Mouse (Mus musculus) kidney, embryonic 16.5 days (tissue): Measurements from ENCODE around the gene Gm9918. TPM values are rescaled to one million over a fixed set of nuclear protein-coding genes. Genes with fewer than 3 reads are reported as not detected.

Experiments
- ATAC-seq: fragments of 200-750 bp; cut with Nextera tagmentation; 2 replicates; pipeline ENCODE4 v1.8.0; 2017; ENCODE audit warnings: moderate TSS enrichment; ENCODE audit not compliant: low FRiP score, low TSS enrichment
- H3K27ac ChIP-seq: fragments of 300-500 bp; sonication (generic); 2 replicates; pipeline ENCODE4 v1.5.1; 2014; ENCODE audit warnings: low read length
- H3K27me3 ChIP-seq: fragments of 300-500 bp; sonication (generic); 2 replicates; pipeline ENCODE4 v1.6.1; 2014; ENCODE audit warnings: low read length, control low read depth, mixed read lengths; ENCODE audit not compliant: insufficient read depth
- H3K36me3 ChIP-seq: fragments of 300-500 bp; sonication (generic); 2 replicates; pipeline ENCODE4 v1.6.1; 2014; ENCODE audit warnings: low read length, control low read depth, mixed read lengths; ENCODE audit not compliant: insufficient read depth
- H3K4me1 ChIP-seq: fragments of 300-500 bp; sonication (generic); 2 replicates; pipeline ENCODE4 v1.6.1; 2014; ENCODE audit warnings: low read length, control low read depth, mixed read lengths; ENCODE audit not compliant: insufficient read depth
- H3K4me2 ChIP-seq: fragments of 300-500 bp; sonication (generic); replicated peaks from 2 replicates; pipeline ENCODE4 v1.6.1; 2014; ENCODE audit warnings: low read depth, low read length
- H3K4me3 ChIP-seq: fragments of 300-500 bp; sonication (generic); 2 replicates; pipeline ENCODE4 v1.5.1; 2014; ENCODE audit warnings: mild to moderate bottlenecking, low read length
- H3K9ac ChIP-seq: fragments of 300-500 bp; sonication (generic); replicated peaks from 2 replicates; pipeline ENCODE4 v1.6.1; 2014; ENCODE audit warnings: low read length
- H3K9me3 ChIP-seq: fragments of 300-500 bp; sonication (generic); 2 replicates; pipeline ENCODE4 v1.6.1; 2016; ENCODE audit warnings: low read length, control low read depth
- WGBS: fragments of 180-500 bp; shearing (Covaris S2); extraction: QIAGEN DNeasy Blood & Tissue Kit; methylation state at CpG from one replicate; pipeline ENCODE4 v1.1.7; 2014; 5-methylcytosine and 5-hydroxymethylcytosine counted together
- polyA plus RNA-seq: library from polyadenylated mRNA; unstranded; fragments of >200 nt; fragmentation: Nextera tagmentation; extraction: Ambion mirVana; gene quantifications from 2 replicates; pipeline ENCODE4 v1.2.1, GENCODE M21; 2015

The Gm9918 gene
- polyA plus RNA-seq, 1 experiment from 2014 or later: 0.36 TPM

DNA sequence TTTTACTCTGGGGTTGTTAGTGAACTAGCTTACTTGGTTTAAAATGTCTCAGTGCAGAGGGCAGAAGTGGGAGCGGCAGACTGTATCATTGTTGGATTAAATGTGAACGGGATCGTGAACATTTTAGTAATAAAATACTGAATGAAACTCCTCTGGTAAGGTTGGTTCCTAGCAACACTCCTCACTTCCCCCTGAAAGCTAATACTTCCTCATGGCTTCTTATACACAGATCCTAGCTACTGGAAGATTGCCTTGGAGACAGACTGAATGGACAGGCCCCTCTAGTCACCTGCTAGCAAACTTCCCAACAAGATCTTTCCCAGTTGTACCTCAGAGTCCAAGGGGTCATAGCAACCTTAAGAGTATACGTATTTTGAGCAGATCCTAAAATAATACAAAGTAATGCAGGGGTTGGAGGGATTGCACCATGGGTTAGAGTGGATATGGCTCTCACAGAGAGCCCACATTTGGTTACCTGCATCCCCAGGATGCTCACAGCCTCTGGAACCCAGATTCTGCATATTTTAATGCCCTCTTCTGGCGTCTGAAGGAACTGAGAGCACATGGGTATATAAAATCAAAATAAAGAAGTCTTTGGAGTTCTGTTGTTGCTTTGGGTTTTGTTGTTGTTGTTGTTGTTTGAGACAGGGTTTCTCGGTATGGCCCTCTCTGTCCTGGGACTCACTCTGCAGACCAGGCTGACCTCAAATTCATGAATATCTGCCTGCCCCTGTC lies 3.8 kb downstream of the Gm9918 start:
- Histone ChIP-seq H3K4me1 (peaks cover 24% of the 10 kb centered on the region), H3K9ac (no peak overlapping the region), H3K4me3 (no peak overlapping the region), H3K9me3 (no peaks in the 10 kb centered on the region), H3K27ac (no peak overlapping the region), H3K36me3 (no peaks in the 10 kb centered on the region), H3K27me3 (0 out of 2 replicates have a peak, but pooled peaks cover 2% of the 10 kb centered on the region), H3K4me2 (no peak overlapping the region)
- 68% methylated on average over 6 of the region's 6 CpGs for WGBS
- ATAC-seq: no peak

DNA sequence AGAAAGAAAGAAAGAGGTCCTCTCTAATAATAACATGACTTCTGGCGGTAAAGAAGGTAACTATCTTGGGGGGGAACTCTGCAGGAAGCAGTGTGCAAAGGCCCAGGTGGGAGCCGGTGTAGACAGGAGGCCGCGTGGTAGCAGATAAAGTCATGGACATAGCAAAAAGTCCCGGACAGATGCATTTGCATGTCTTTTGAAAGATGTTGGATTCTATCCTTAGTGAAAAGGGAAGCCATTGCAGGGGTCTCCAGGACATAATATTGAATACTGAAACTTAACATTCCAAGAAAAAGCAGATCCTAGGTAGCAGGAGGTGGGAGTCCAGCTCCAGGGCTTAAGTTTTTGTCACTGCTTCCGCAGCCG lies 8.3 kb downstream of the Gm9918 start:
- H3K27me3 ChIP-seq: no peaks in the 10 kb centered on the region
- H3K27ac ChIP-seq: peak overlapping the region; percentile 91
- no peak for ATAC-seq
- peaks cover 14% of the 10 kb centered on the region; the same call in 1 of the 2 replicates for H3K36me3 ChIP-seq
- H3K9ac ChIP-seq: peak overlapping the region; percentile 88
- H3K4me1 ChIP-seq: peaks cover 13% of the 10 kb centered on the region
- peak overlapping the region; percentile 87 for H3K4me2 ChIP-seq
- peak overlapping the region; percentile 79 for H3K4me3 ChIP-seq
- H3K9me3 ChIP-seq: no peaks in the 10 kb centered on the region
- 34% methylated on average over 7 of the region's 7 CpGs for WGBS

DNA sequence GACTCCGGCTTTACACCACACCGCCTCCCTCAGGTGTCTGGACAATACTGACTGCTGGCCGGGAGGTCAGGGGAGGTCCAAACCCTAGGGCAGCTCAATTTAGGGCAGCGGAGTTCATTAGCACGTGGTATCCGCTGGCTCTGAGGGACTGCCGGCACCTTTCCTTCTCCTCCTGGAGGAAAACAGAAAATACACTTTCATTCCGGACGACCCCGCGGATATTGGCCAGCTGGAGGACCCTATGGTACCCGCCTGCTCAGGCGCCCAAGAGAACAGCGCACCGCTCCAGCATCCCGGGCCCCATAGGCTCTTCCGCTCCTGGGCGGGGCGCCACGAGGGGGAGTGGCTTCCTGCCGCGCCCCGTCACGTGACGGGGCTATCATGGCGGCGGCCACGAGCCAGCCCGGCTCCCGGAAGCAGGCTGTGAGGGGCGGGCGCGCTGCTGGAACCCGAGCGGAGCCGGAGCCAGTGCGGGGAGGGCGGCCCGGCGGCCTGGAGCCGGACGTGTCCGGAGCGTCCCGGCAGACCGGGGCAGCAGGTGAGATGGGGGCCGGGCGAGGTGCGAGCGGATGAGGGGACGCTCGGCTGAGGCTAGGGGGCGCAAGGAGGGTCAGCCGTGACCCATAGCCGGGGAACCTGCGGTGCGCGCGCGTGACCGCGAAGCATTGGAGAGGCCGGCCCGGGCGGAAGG lies 8.9 kb downstream of the Gm9918 start, which contains the start of gene Mfsd5:
TSS of gene Mfsd5 (plus strand) at position 363 of the 691 bp plus-strand sequence.
- H3K4me3 ChIP-seq: peak within 1 kb of the TSS; percentile 79
- peaks cover 14% of the 10 kb centered on the region; the same call in 1 of the 2 replicates for H3K36me3 ChIP-seq
- H3K4me2 ChIP-seq: peak within 1 kb of the TSS; percentile 87
- H3K4me1 ChIP-seq: peaks cover 13% of the 10 kb centered on the region
- H3K9me3 ChIP-seq: no peaks in the 10 kb centered on the region
- H3K27ac ChIP-seq: peak within 1 kb of the TSS; percentile 91
- peak; percentile 97 for ATAC-seq
- H3K9ac ChIP-seq: peak within 1 kb of the TSS; percentile 88
- H3K27me3 ChIP-seq: no peaks in the 10 kb centered on the region
- under 1% methylated on average over 62 of the region's 65 CpGs for WGBS

DNA sequence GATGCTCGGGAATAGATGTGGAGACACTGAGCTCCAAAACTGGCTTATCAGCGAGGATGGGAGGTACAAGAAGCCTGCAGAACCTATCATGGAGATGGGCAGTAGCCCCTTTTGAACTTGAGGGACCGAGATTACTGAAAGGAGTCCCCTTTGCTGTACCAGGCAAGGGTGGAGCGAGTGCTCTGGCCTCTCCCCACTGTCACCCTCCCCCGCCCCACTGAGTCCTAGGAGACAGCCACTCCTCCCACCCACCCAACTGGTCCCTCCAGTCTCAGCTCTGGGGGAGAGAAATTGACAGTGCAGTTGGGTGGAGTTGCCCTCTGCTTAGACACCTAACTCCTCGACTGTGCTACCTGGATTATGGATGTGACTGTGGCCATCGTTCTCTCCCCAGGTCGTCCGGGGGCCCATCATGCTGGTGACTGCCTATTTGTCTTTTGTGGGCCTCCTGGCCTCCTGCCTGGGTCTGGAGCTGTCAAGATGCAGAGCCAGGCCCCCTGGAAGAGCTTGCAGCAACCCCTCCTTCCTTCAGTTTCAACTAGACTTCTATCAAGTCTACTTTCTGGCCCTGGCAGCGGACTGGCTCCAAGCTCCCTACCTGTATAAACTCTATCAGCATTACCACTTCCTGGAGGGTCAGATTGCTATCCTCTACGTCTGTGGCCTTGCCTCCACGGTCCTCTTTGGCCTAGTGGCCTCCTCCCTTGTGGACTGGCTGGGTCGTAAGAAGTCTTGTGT lies 9.6 kb downstream of the Gm9918 start:
- H3K4me2 ChIP-seq: peak overlapping the region; percentile 87
- peak overlapping the region; percentile 88 for H3K9ac ChIP-seq
- 24% methylated on average over 13 of the region's 13 CpGs for WGBS
- peak overlapping the region; percentile 79 for H3K4me3 ChIP-seq
- peak overlapping the region; percentile 91 for H3K27ac ChIP-seq
- peaks cover 16% of the 10 kb centered on the region for H3K4me1 ChIP-seq
- peak; percentile 13; the same call in 1 of the 2 replicates for ATAC-seq
- no peaks in the 10 kb centered on the region for H3K27me3 ChIP-seq
- no peaks in the 10 kb centered on the region for H3K9me3 ChIP-seq
- peaks cover 14% of the 10 kb centered on the region; the same call in 1 of the 2 replicates for H3K36me3 ChIP-seq

DNA sequence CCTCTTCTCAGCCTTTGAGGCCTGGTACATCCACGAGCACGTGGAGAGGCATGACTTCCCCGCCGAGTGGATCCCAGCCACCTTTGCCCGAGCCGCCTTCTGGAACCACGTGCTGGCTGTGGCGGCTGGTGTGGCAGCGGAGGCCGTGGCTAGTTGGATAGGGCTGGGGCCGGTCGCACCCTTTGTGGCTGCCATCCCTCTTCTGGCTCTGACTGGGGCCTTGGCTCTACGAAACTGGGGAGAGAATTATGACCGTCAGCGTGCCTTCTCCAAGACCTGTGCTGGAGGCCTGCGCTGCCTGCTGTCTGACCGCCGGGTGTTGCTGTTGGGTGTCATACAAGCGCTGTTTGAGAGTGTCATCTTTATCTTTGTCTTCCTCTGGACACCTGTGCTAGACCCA lies 10.3 kb downstream of the Gm9918 start:
- peak overlapping the region; percentile 88; the same call in 1 of the 2 replicates for H3K9ac ChIP-seq
- no peaks in the 10 kb centered on the region for H3K9me3 ChIP-seq
- no peak overlapping the region for H3K4me2 ChIP-seq
- 0 out of 2 replicates have a peak overlapping the region, but pooled peaks have one; percentile 79 for H3K4me3 ChIP-seq
- H3K36me3 ChIP-seq: peaks cover 14% of the 10 kb centered on the region; the same call in 1 of the 2 replicates
- ATAC-seq: no peak
- H3K27me3 ChIP-seq: no peaks in the 10 kb centered on the region
- peaks cover 19% of the 10 kb centered on the region for H3K4me1 ChIP-seq
- WGBS: 93% methylated on average over 19 of the region's 19 CpGs
- H3K27ac ChIP-seq: no peak overlapping the region

DNA sequence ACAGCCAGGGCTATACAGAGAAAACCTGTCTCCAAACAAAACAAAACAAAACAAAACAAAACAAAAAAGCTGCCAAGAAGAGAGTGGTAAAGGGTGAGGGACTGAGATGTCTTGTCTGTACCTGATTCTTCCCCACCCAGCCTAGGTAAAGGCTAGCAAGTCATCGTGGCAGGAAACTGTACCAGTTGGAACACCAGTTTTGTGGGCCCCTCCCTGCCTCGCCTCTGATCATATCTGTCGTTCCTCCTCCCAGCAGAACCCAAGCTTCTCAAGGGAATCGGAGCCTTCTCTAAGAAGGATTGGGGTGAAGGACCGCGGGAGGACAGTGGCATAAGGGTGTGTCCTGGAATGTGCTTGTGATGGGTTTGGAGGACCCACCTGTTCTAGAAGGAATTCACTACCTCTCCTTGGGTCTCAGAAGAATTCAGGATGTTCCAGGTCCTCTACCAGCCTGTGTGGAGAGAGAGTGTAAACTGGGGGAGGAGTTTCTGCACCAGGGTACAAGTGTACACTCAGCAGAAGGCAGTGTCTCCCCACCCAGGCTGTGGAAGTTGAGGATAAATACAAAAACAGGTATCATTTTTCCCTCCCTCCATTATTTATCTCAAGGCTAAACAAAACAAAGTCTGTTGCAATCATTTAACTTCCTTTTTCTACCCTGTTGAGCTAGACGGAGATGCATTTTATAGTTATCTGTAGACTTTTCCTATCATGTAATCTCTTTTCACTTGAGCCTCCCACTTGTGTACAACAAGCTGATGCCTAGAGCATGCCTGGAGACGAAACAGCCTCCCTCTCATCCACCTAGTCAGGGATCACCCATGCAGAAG lies 12.3 kb downstream of the Gm9918 start:
- peaks cover 19% of the 10 kb centered on the region for H3K4me1 ChIP-seq
- peaks cover 14% of the 10 kb centered on the region; the same call in 1 of the 2 replicates for H3K36me3 ChIP-seq
- ATAC-seq: no peak
- no peaks in the 10 kb centered on the region for H3K27me3 ChIP-seq
- H3K27ac ChIP-seq: no peak overlapping the region
- H3K4me3 ChIP-seq: no peak overlapping the region
- H3K9ac ChIP-seq: no peak overlapping the region
- no peaks in the 10 kb centered on the region for H3K9me3 ChIP-seq
- H3K4me2 ChIP-seq: no peak overlapping the region
- WGBS: 83% methylated on average over 8 of the region's 8 CpGs

DNA sequence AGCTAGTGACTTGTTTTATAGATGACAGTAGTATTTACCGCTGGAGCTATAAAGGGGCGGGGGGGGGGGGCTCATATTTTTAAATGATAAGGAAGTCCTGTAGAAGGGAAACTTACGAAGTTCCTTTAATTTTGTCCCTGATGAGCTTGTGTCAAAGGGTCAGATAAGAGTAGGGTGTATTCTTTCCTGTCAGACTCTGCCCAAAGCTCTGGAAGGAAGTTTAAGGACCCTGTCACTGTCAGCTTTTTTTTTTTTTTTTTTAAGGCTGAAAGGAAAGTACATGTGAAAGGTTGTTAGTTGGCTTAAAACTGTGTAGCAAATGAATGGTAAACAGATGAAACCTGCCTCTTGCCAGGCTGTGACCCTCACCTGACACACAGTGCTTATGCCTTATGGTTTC lies 13.3 kb downstream of the Gm9918 start:
- no peak for ATAC-seq
- Histone ChIP-seq H3K27me3 (no peaks in the 10 kb centered on the region), H3K4me3 (no peak overlapping the region)

DNA sequence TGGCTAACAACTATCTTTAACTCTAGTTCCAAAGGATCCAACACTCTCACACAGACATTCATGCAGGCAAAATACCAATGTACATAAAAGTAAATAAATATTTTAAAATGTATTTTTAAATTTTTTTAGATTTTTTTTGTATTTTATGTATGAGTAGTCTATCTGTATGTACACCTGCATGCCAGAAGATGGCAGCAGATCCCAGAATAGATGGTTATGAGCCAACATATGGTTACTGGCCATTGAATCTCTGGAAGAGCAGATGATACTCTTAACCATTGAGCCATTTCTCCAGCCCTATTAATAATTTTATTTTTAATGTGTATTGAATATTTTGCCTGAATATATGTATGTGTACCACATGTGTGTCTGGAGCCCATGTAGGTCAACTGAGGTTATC lies 17.0 kb downstream of the Gm9918 start:
- no peak overlapping the region for H3K4me3 ChIP-seq
- peaks cover 6% of the 10 kb centered on the region; the same call in 1 of the 2 replicates for H3K4me1 ChIP-seq
- H3K27me3 ChIP-seq: no peaks in the 10 kb centered on the region
- no peak for ATAC-seq
- H3K36me3 ChIP-seq: 0 out of 2 replicates have a peak, but pooled peaks cover 3% of the 10 kb centered on the region
- no peak overlapping the region for H3K4me2 ChIP-seq
- H3K9ac ChIP-seq: no peak overlapping the region
- H3K27ac ChIP-seq: no peak overlapping the region
- no peaks in the 10 kb centered on the region for H3K9me3 ChIP-seq

More for the DNA sequence above, 13.3 kb downstream of the Gm9918 start:
- H3K4me2 ChIP-seq: no peak overlapping the region
- H3K9me3 ChIP-seq: no peaks in the 10 kb centered on the region
- no peak overlapping the region for H3K27ac ChIP-seq
- H3K9ac ChIP-seq: no peak overlapping the region
- H3K4me1 ChIP-seq: peaks cover 17% of the 10 kb centered on the region
- WGBS: 70% methylated on average over 3 of the region's 3 CpGs
- peaks cover 14% of the 10 kb centered on the region; the same call in 1 of the 2 replicates for H3K36me3 ChIP-seq
